Mouse (Mus musculus): ENCODE data around the gene Dapp1. TPM values are rescaled to one million over a fixed set of nuclear protein-coding genes. Genes with fewer than 3 reads are reported as not detected.

Dapp1 gene
- polyA plus RNA-seq, 1 experiment = 9.9 TPM

DNA sequence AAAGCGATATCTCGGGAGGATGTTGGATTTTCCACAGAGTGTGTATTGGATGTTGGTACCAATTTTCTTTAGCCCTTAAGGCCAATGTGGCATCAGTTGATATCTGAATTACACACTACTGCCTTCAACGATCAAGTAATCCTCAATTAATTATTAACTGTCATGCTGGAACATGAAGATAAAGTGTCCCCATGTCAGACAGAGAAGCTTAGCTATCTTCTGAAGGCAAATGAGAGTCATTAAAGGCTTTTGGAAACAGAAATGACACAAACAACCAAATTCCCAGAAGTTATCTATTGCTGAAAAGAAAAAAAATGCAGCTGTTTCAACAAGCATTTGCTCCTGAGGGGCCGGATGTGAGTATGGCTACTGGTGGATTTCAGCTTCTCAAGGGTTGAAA is 40.7 kb upstream of the Dapp1 start:
- Histone ChIP-seq H3K27me3 (ENCODE audit: control insufficient read depth, insufficient read depth, low read length, poor library complexity, severe bottlenecking) (no peaks in the 10 kb centered on the region), H3K4me3 (ENCODE audit: low read depth, low read length) (no peak overlapping the region), H3K9ac (ENCODE audit: low read depth, poor library complexity, severe bottlenecking) (no peak overlapping the region), H3K4me1 (ENCODE audit: control insufficient read depth, insufficient read depth, low read length) (no peaks in the 10 kb centered on the region), H3K9me3 (replicated peaks; ENCODE audit: control insufficient read depth, insufficient read depth, low read length, poor library complexity, severe bottlenecking) (no peaks in the 10 kb centered on the region), H3K27ac (ENCODE audit: insufficient read depth, low read length) (no peak overlapping the region), H3K36me3 (ENCODE audit: control insufficient read depth, insufficient read depth, low read length, poor library complexity, severe bottlenecking) (no peaks in the 10 kb centered on the region)
- TF ChIP-seq POLR2A (IDR thresholded peaks at IDR 0.05; ENCODE audit: insufficient read depth, low read length) (no peak), EP300 (IDR thresholded peaks at IDR 0.05; ENCODE audit: insufficient read depth, low read depth, low read length) (no peak), CTCF (IDR thresholded peaks at IDR 0.05; ENCODE audit: low read depth, low read length) (no peak)

DNA sequence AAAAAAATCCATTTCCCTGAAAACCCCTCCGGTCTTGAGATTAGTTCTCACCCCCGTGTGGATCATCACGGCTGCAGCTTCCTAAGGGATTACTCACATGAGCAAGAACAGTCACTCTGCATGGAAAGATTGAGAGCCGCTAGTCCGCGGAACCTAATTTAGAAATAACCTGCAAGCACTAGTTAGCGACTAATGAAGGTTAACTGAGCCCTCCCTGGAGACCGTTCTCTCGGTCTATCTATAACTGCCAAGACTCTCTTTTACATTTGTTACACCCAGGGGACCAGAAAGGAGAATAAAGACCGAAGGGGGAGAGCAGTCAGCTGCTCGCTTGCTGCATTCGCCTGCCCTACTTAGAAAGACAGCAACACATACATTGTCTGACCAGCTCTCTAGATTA is 35.5 kb upstream of the Dapp1 start:
- H3K4me1 ChIP-seq (ENCODE audit: control insufficient read depth, insufficient read depth, low read length) = no peaks in the 10 kb centered on the region
- H3K9ac ChIP-seq (ENCODE audit: low read depth, poor library complexity, severe bottlenecking) = no peak overlapping the region
- no peak overlapping the region for H3K27ac ChIP-seq (ENCODE audit: insufficient read depth, low read length)
- H3K36me3 ChIP-seq (ENCODE audit: control insufficient read depth, insufficient read depth, low read length, poor library complexity, severe bottlenecking) = no peaks in the 10 kb centered on the region
- H3K9me3 ChIP-seq (replicated peaks; ENCODE audit: control insufficient read depth, insufficient read depth, low read length, poor library complexity, severe bottlenecking) = no peaks in the 10 kb centered on the region
- H3K4me3 ChIP-seq (ENCODE audit: low read depth, low read length) = no peak overlapping the region
- no peaks in the 10 kb centered on the region for H3K27me3 ChIP-seq (ENCODE audit: control insufficient read depth, insufficient read depth, low read length, poor library complexity, severe bottlenecking)
- TF ChIP-seq POLR2A (IDR thresholded peaks at IDR 0.05; ENCODE audit: insufficient read depth, low read length) (no peak), EP300 (IDR thresholded peaks at IDR 0.05; ENCODE audit: insufficient read depth, low read depth, low read length) (no peak)

GRCm38 (mm10) chr3:138014725-138015124 is 33.4 kb upstream of the Dapp1 start:
- no peak for TF ChIP-seq EP300 (IDR thresholded peaks at IDR 0.05; ENCODE audit: insufficient read depth, low read depth, low read length)
- no peak for TF ChIP-seq POLR2A (IDR thresholded peaks at IDR 0.05; ENCODE audit: insufficient read depth, low read length)
- no peak for TF ChIP-seq CTCF (IDR thresholded peaks at IDR 0.05; ENCODE audit: low read depth, low read length)
- Histone ChIP-seq H3K27me3 (ENCODE audit: control insufficient read depth, insufficient read depth, low read length, poor library complexity, severe bottlenecking) (no peaks in the 10 kb centered on the region), H3K27ac (ENCODE audit: insufficient read depth, low read length) (no peak overlapping the region), H3K9me3 (replicated peaks; ENCODE audit: control insufficient read depth, insufficient read depth, low read length, poor library complexity, severe bottlenecking) (no peaks in the 10 kb centered on the region), H3K4me3 (ENCODE audit: low read depth, low read length) (no peak overlapping the region), H3K4me1 (ENCODE audit: control insufficient read depth, insufficient read depth, low read length) (no peaks in the 10 kb centered on the region), H3K9ac (ENCODE audit: low read depth, poor library complexity, severe bottlenecking) (no peak overlapping the region), H3K36me3 (ENCODE audit: control insufficient read depth, insufficient read depth, low read length, poor library complexity, severe bottlenecking) (no peaks in the 10 kb centered on the region)

DNA sequence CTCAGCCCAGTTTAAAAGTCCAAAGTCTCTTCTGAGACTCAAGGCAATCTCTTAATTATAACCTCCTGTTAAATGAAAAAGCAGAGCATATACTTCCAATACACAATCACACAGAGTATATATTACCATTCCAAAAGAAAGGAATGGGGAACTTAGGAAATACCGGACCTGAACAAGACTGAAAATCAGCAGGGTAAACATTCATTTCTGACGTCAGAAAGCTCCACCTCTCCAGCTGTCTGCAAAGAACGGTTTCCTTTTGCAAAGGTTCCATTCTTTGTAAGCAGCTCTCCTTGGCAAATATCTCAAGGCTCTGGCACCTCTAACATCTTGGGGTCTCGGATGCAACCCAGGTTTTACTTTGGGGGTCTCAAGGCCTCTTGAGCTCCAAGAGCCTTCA is 31.0 kb upstream of the Dapp1 start:
- H3K9ac ChIP-seq (ENCODE audit: low read depth, poor library complexity, severe bottlenecking) = no peak overlapping the region
- no peaks in the 10 kb centered on the region for H3K36me3 ChIP-seq (ENCODE audit: control insufficient read depth, insufficient read depth, low read length, poor library complexity, severe bottlenecking)
- H3K9me3 ChIP-seq (replicated peaks; ENCODE audit: control insufficient read depth, insufficient read depth, low read length, poor library complexity, severe bottlenecking) = no peaks in the 10 kb centered on the region
- no peak overlapping the region for H3K4me3 ChIP-seq (ENCODE audit: low read depth, low read length)
- H3K27me3 ChIP-seq (ENCODE audit: control insufficient read depth, insufficient read depth, low read length, poor library complexity, severe bottlenecking) = no peaks in the 10 kb centered on the region
- H3K27ac ChIP-seq (ENCODE audit: insufficient read depth, low read length) = no peak overlapping the region
- H3K4me1 ChIP-seq (ENCODE audit: control insufficient read depth, insufficient read depth, low read length) = no peaks in the 10 kb centered on the region
- TF ChIP-seq CTCF (IDR thresholded peaks at IDR 0.05; ENCODE audit: low read depth, low read length) (no peak), POLR2A (IDR thresholded peaks at IDR 0.05; ENCODE audit: insufficient read depth, low read length) (no peak), EP300 (IDR thresholded peaks at IDR 0.05; ENCODE audit: insufficient read depth, low read depth, low read length) (no peak)

- TF ChIP-seq POLR2A (IDR thresholded peaks at IDR 0.05; ENCODE audit: insufficient read depth, low read length) = no peak
- TF ChIP-seq CTCF (IDR thresholded peaks at IDR 0.05; ENCODE audit: low read depth, low read length) = no peak
- no peak for TF ChIP-seq EP300 (IDR thresholded peaks at IDR 0.05; ENCODE audit: insufficient read depth, low read depth, low read length)
- H3K4me3 ChIP-seq (ENCODE audit: low read depth, low read length) = no peak overlapping the region
- no peaks in the 10 kb centered on the region for H3K27me3 ChIP-seq (ENCODE audit: control insufficient read depth, insufficient read depth, low read length, poor library complexity, severe bottlenecking)
- H3K9ac ChIP-seq (ENCODE audit: low read depth, poor library complexity, severe bottlenecking) = no peak overlapping the region
- H3K9me3 ChIP-seq (replicated peaks; ENCODE audit: control insufficient read depth, insufficient read depth, low read length, poor library complexity, severe bottlenecking) = peaks cover 4% of the 10 kb centered on the region; the same call in 1 of the 2 replicates
- H3K4me1 ChIP-seq (ENCODE audit: control insufficient read depth, insufficient read depth, low read length) = no peaks in the 10 kb centered on the region
- H3K36me3 ChIP-seq (ENCODE audit: control insufficient read depth, insufficient read depth, low read length, poor library complexity, severe bottlenecking) = no peaks in the 10 kb centered on the region
- no peak overlapping the region for H3K27ac ChIP-seq (ENCODE audit: insufficient read depth, low read length)
Observed at GRCm38 (mm10) chr3:138008152-138008551, 26.8 kb upstream of the Dapp1 start.

GRCm38 (mm10) chr3:138006896-138007295 is 25.6 kb upstream of the Dapp1 start:
- no peaks in the 10 kb centered on the region for H3K4me1 ChIP-seq (ENCODE audit: control insufficient read depth, insufficient read depth, low read length)
- no peaks in the 10 kb centered on the region for H3K36me3 ChIP-seq (ENCODE audit: control insufficient read depth, insufficient read depth, low read length, poor library complexity, severe bottlenecking)
- H3K4me3 ChIP-seq (ENCODE audit: low read depth, low read length) = no peak overlapping the region
- H3K27me3 ChIP-seq (ENCODE audit: control insufficient read depth, insufficient read depth, low read length, poor library complexity, severe bottlenecking) = no peaks in the 10 kb centered on the region
- H3K27ac ChIP-seq (ENCODE audit: insufficient read depth, low read length) = no peak overlapping the region
- H3K9ac ChIP-seq (ENCODE audit: low read depth, poor library complexity, severe bottlenecking) = no peak overlapping the region
- TF ChIP-seq POLR2A (IDR thresholded peaks at IDR 0.05; ENCODE audit: insufficient read depth, low read length) = no peak
- TF ChIP-seq CTCF (IDR thresholded peaks at IDR 0.05; ENCODE audit: low read depth, low read length) = no peak
- TF ChIP-seq EP300 (IDR thresholded peaks at IDR 0.05; ENCODE audit: insufficient read depth, low read depth, low read length) = no peak
- peaks cover 4% of the 10 kb centered on the region; the same call in 1 of the 2 replicates for H3K9me3 ChIP-seq (replicated peaks; ENCODE audit: control insufficient read depth, insufficient read depth, low read length, poor library complexity, severe bottlenecking)

Measured in ES-Bruce4 (cell line).